Mouse (Mus musculus) CH12.LX (cell line): ENCODE measurements around the gene Nfkb2. TPM values are rescaled to one million over a fixed set of nuclear protein-coding genes. Genes with fewer than 3 reads are reported as not detected.

ENCODE experiments used
- DNase-seq: peaks from one replicate; pipeline ENCODE4 v3.0.0-alpha.2; 2013; ENCODE audit errors: extremely low read depth
- H3K27ac ChIP-seq: 2 replicates; pipeline ENCODE4 v1.5.1; 2012; ENCODE audit warnings: low read depth, mild to moderate bottlenecking, control low read depth, moderate library complexity; ENCODE audit not compliant: insufficient read depth
- H3K27me3 ChIP-seq: replicated peaks from 2 replicates; pipeline ENCODE3; 2012; ENCODE audit warnings: inconsistent platforms
- H3K36me3 ChIP-seq, 2 experiments: replicated peaks in 1 of 2; 2 replicates each; pipeline versions ENCODE3 to v1.6.1; 2012; ENCODE audit warnings: inconsistent platforms in 1 of 2, low read length in 1 of 2, mild to moderate bottlenecking in 1 of 2, mixed read lengths in 1 of 2, moderate library complexity in 1 of 2; ENCODE audit not compliant: control insufficient read depth in 1 of 2, insufficient read depth in 1 of 2
- H3K4me1 ChIP-seq, 2 experiments: 2 replicates each; pipeline ENCODE4 v1.6.1; 2012; ENCODE audit warnings: inconsistent platforms in 1 of 2, moderate library complexity in 1 of 2; ENCODE audit not compliant: insufficient read depth in 2 of 2, control insufficient read depth in 1 of 2
- H3K4me2 ChIP-seq: 2 replicates; pipeline ENCODE4 v1.6.1; 2012; ENCODE audit warnings: low read depth, mild to moderate bottlenecking, control low read depth; ENCODE audit not compliant: poor library complexity, insufficient read depth, severe bottlenecking
- H3K4me3 ChIP-seq, 3 experiments: fragments of 150-350 bp in 1 of 3; sonication (generic) in 1 of 3; replicated peaks in 1 of 3; 2 replicates each; pipeline versions ENCODE3 to v1.5.1; 2011 to 2012; ENCODE audit warnings: low read depth in 2 of 3, low read length in 2 of 3, mild to moderate bottlenecking in 2 of 3, moderate library complexity in 2 of 3, control low read depth in 1 of 3, improper control_type of control experiment in 1 of 3, inconsistent platforms in 1 of 3, mixed read lengths in 1 of 3; ENCODE audit not compliant: poor library complexity in 1 of 3
- H3K79me2 ChIP-seq: replicated peaks from 2 replicates; pipeline ENCODE4 v1.6.1; 2012; ENCODE audit warnings: mild to moderate bottlenecking, moderate library complexity; ENCODE audit not compliant: control insufficient read depth, poor library complexity, insufficient read depth, severe bottlenecking; ENCODE audit errors: extremely low read depth
- H3K9ac ChIP-seq: 2 replicates; pipeline ENCODE4 v1.6.1; 2012; ENCODE audit warnings: low read depth, mild to moderate bottlenecking, control low read depth, moderate library complexity; ENCODE audit not compliant: insufficient read depth
- H3K9me3 ChIP-seq: replicated peaks from 2 replicates; pipeline ENCODE3; 2012; ENCODE audit warnings: low read length, inconsistent platforms, mixed read lengths
- BHLHE40 ChIP-seq: IDR thresholded peaks from 2 replicates; pipeline ENCODE4 v1.6.1; 2011; ENCODE audit warnings: mild to moderate bottlenecking, low read depth, low read length, improper control_type of control experiment
- CHD2 ChIP-seq: IDR thresholded peaks from 2 replicates; pipeline ENCODE4 v1.6.1; 2011; ENCODE audit warnings: low read length, improper control_type of control experiment
- CTCF ChIP-seq, 2 experiments: IDR thresholded peaks in 1 of 2; conservative IDR thresholded peaks in 1 of 2; 2 replicates each; pipeline ENCODE4 v1.5.1; 2011 to 2012; ENCODE audit warnings: low read depth in 2 of 2, low read length in 2 of 2, improper control_type of control experiment in 1 of 2, inconsistent platforms in 1 of 2, mild to moderate bottlenecking in 1 of 2, moderate library complexity in 1 of 2
- EP300 ChIP-seq: IDR thresholded peaks from 2 replicates; pipeline ENCODE4 v1.6.1; 2011; ENCODE audit warnings: low read length, improper control_type of control experiment
- GABPA ChIP-seq: IDR thresholded peaks from 2 replicates; pipeline ENCODE4 v1.6.1; 2012; ENCODE audit warnings: low read depth, low read length, improper control_type of control experiment, inconsistent platforms; ENCODE audit not compliant: insufficient replicate concordance
- HCFC1 ChIP-seq: IDR thresholded peaks from 2 replicates; pipeline ENCODE4 v1.6.1; 2012; ENCODE audit warnings: low read depth, mild to moderate bottlenecking, inconsistent platforms, low read length, improper control_type of control experiment
- JUN ChIP-seq: IDR thresholded peaks from 2 replicates; pipeline ENCODE4 v1.6.1; 2011; ENCODE audit warnings: low read depth, mild to moderate bottlenecking, low read length, improper control_type of control experiment, moderate library complexity; ENCODE audit not compliant: insufficient read depth
- MAFK ChIP-seq: IDR thresholded peaks from 2 replicates; pipeline ENCODE4 v1.6.1; 2011; ENCODE audit warnings: low read length, improper control_type of control experiment; ENCODE audit not compliant: insufficient replicate concordance
- MAX ChIP-seq: IDR thresholded peaks from 2 replicates; pipeline ENCODE4 v1.6.1; 2011; ENCODE audit warnings: low read length, improper control_type of control experiment
- MAZ ChIP-seq: IDR thresholded peaks from 2 replicates; pipeline ENCODE4 v1.6.1; 2012; ENCODE audit warnings: low read depth, mild to moderate bottlenecking, inconsistent platforms, low read length, improper control_type of control experiment, moderate library complexity
- MEF2A ChIP-seq: IDR thresholded peaks from 2 replicates; pipeline ENCODE4 v1.6.1; 2014; ENCODE audit warnings: low read depth, mild to moderate bottlenecking, inconsistent platforms, low read length, improper control_type of control experiment, borderline replicate concordance
- MYC ChIP-seq: IDR thresholded peaks from 2 replicates; pipeline ENCODE4 v1.6.1; 2011; ENCODE audit warnings: low read depth, mild to moderate bottlenecking, improper control_type of control experiment, low read length
- NELFE ChIP-seq: IDR thresholded peaks from 2 replicates; pipeline ENCODE4 v1.6.1; 2011; ENCODE audit warnings: low read depth, low read length, improper control_type of control experiment
- NRF1 ChIP-seq: IDR thresholded peaks from 2 replicates; pipeline ENCODE4 v1.6.1; 2014; ENCODE audit warnings: low read depth, mild to moderate bottlenecking, inconsistent platforms, low read length, improper control_type of control experiment, moderate library complexity
- RAD21 ChIP-seq: IDR thresholded peaks from 2 replicates; pipeline ENCODE4 v1.6.1; 2011; ENCODE audit warnings: low read depth, mild to moderate bottlenecking, low read length, improper control_type of control experiment, moderate library complexity
- RCOR1 ChIP-seq: conservative IDR thresholded peaks from 2 replicates; pipeline ENCODE4 v1.6.1; 2012; ENCODE audit warnings: low read depth, mild to moderate bottlenecking, inconsistent platforms, low read length, improper control_type of control experiment
- SIN3A ChIP-seq: IDR thresholded peaks from 2 replicates; pipeline ENCODE4 v1.6.1; 2012; ENCODE audit warnings: low read length, improper control_type of control experiment, inconsistent platforms
- SMC3 ChIP-seq: IDR thresholded peaks from 2 replicates; pipeline ENCODE4 v1.6.1; 2011; ENCODE audit warnings: low read depth, low read length, improper control_type of control experiment
- TBP ChIP-seq: conservative IDR thresholded peaks from 2 replicates; pipeline ENCODE4 v1.6.1; 2011; ENCODE audit warnings: low read depth, low read length, improper control_type of control experiment
- TCF12 ChIP-seq: IDR thresholded peaks from 2 replicates; pipeline ENCODE4 v1.6.1; 2014; ENCODE audit warnings: low read depth, mild to moderate bottlenecking, inconsistent platforms, low read length, improper control_type of control experiment
- USF1 ChIP-seq: IDR thresholded peaks from 2 replicates; pipeline ENCODE4 v1.6.1; 2014; ENCODE audit warnings: low read depth, mild to moderate bottlenecking, inconsistent platforms, low read length, improper control_type of control experiment
- USF2 ChIP-seq: conservative IDR thresholded peaks from 2 replicates; pipeline ENCODE4 v1.6.1; 2011; ENCODE audit warnings: low read depth, low read length, improper control_type of control experiment
- ZKSCAN1 ChIP-seq: IDR thresholded peaks from 2 replicates; pipeline ENCODE4 v1.6.1; 2012; ENCODE audit warnings: low read depth, inconsistent platforms, low read length, improper control_type of control experiment, borderline replicate concordance
- ZMIZ1 ChIP-seq: IDR thresholded peaks from 2 replicates; pipeline ENCODE4 v1.6.1; 2012; ENCODE audit warnings: low read depth, mild to moderate bottlenecking, inconsistent platforms, low read length, improper control_type of control experiment
- ZNF384 ChIP-seq: IDR thresholded peaks from 2 replicates; pipeline ENCODE4 v1.6.1; 2012; ENCODE audit warnings: low read depth, low read length, improper control_type of control experiment, inconsistent platforms
- dilution Hi-C: fragments of 300-500 bp; cut with MboI; formaldehyde crosslinking; loops from 2 replicates; pipeline ENCODE4 v1.14.3; 2020; ENCODE audit warnings: low sequenced_read_pairs; ENCODE audit not compliant: extremely low pct_unique_long_range_greater_than_20kb, extremely low pct_ligation_motif_present
- in situ Hi-C: fragments of 300-500 bp; cut with MboI; formaldehyde crosslinking; loops from 3 replicates; pipeline ENCODE4 v1.14.3; 2019; ENCODE audit warnings: low sequenced_read_pairs, low pct_ligation_motif_present, low pct_unique_long_range_greater_than_20kb, mixed read lengths
- polyA plus RNA-seq: library from polyadenylated mRNA; unstranded; fragments of >175 nt; gene quantifications from 2 replicates; pipeline ENCODE4 v1.2.1, GENCODE M21; 2012; ENCODE audit warnings: low read depth; ENCODE audit not compliant: insufficient read length
- total RNA-seq, 2 experiments: library from RNA; depleted of rRNA; stranded (reverse); fragments of 300-350 nt in 1 of 2; fragments of >200 nt in 1 of 2; gene quantifications; 2 replicates each; pipeline ENCODE4 v1.2.3; 2012 to 2014

Gene Nfkb2
- total and polyA plus RNA-seq, 3 experiments, result 44.3 to 71.7 (median 64.8) TPM

GRCm38 (mm10) chr19:46332721-46333339 is 28.7 kb downstream of the Nfkb2 start:
- no peak overlapping the region for H3K27ac ChIP-seq
- peaks cover 13 to 54% of the 10 kb centered on the region in 2 experiments for H3K4me1 ChIP-seq
- H3K9ac ChIP-seq, result no peak overlapping the region
- peaks cover 22 to 51% of the 10 kb centered on the region in 2 experiments for H3K36me3 ChIP-seq
- in situ Hi-C loops, result no loop called here
- H3K4me2 ChIP-seq, result no peak overlapping the region
- H3K4me3 ChIP-seq, result no peak overlapping the region
- TF ChIP-seq ZNF384 (no peak), MAX (no peak), SIN3A (no peak), TBP (no peak), TCF12 (no peak), MAFK (no peak), SMC3 (no peak), GABPA (no peak), RCOR1 (no peak), ZKSCAN1 (no peak), USF1 (no peak), NRF1 (no peak), CTCF (conservative IDR thresholded peaks at IDR 0.05 in 1 of 2, IDR thresholded peaks at IDR 0.05 in 1 of 2; ENCODE audit: low read depth in 2 of 2, low read length in 2 of 2) (no peak), CHD2 (no peak), ZMIZ1 (no peak), EP300 (no peak), BHLHE40 (no peak), RAD21 (no peak), USF2 (no peak)
- dilution Hi-C loops, result no loop called here
- no peaks in the 10 kb centered on the region for H3K27me3 ChIP-seq
- DNase-seq, result no peak
- H3K9me3 ChIP-seq, result no peaks in the 10 kb centered on the region
- 0 out of 2 replicates have a peak, but pooled peaks cover 2% of the 10 kb centered on the region for H3K79me2 ChIP-seq

GRCm38 (mm10) chr19:46333906-46334305 is 29.8 kb downstream of the Nfkb2 start:
- 0 out of 2 replicates have a peak, but pooled peaks cover 2% of the 10 kb centered on the region for H3K79me2 ChIP-seq
- H3K27ac ChIP-seq, result no peak overlapping the region
- in situ Hi-C loops, result no loop called here
- H3K4me3 ChIP-seq, result no peak overlapping the region
- peaks cover 13 to 52% of the 10 kb centered on the region in 2 experiments for H3K4me1 ChIP-seq
- H3K4me2 ChIP-seq, result no peak overlapping the region
- DNase-seq, result no peak
- dilution Hi-C loops, result no loop called here
- no peak overlapping the region for H3K9ac ChIP-seq
- no peaks in the 10 kb centered on the region for H3K27me3 ChIP-seq
- peaks cover 22 to 51% of the 10 kb centered on the region in 2 experiments for H3K36me3 ChIP-seq
- TF ChIP-seq NELFE (no peak), MYC (no peak), MEF2A (no peak), SIN3A (no peak), JUN (no peak), USF1 (no peak), NRF1 (no peak), RCOR1 (no peak), MAZ (no peak), HCFC1 (no peak)
- no peaks in the 10 kb centered on the region for H3K9me3 ChIP-seq
